Mouse (Mus musculus) cerebellum, adult 2 months (tissue): ENCODE data around the gene Dscam.

ENCODE experiments used
- CTCF ChIP-seq: fragments of 200-500 bp; IDR thresholded peaks from 2 replicates; pipeline ENCODE4 v1.5.1; 2011; ENCODE audit warnings: low read depth, mild to moderate bottlenecking, control low read depth, low read length, moderate library complexity, borderline replicate concordance; ENCODE audit not compliant: insufficient read depth
- POLR2A ChIP-seq: fragments of 200-500 bp; IDR thresholded peaks from 2 replicates; pipeline ENCODE4 v1.6.1; 2011; ENCODE audit warnings: low read length, control low read depth, borderline replicate concordance; ENCODE audit not compliant: insufficient read depth

DNA sequence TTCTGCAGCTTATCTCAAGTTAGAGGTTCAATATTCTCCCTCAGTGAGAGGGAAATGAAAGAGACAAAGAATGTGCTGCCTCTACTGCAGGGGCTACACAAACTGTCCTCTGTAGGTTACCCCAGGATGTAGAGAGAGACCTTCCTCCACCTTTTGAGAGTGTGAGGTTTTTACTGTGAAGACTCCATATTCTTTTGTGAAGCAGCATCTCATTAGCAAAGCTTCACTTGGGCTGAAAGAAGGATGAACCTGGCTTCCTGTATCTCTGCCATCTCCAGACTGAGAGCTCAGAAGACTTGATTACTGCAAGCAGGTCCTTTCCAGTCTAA, 163.7 kb downstream of the Dscam start:
- TF ChIP-seq CTCF (no peak), POLR2A (no peak)
